Mouse (Mus musculus) CH12.LX (cell line): Measurements from ENCODE around the gene Slc24a3.

ENCODE experiments used
- BHLHE40 ChIP-seq: IDR thresholded peaks from 2 replicates; pipeline ENCODE4 v1.6.1; 2011; ENCODE audit warnings: mild to moderate bottlenecking, low read depth, low read length, improper control_type of control experiment
- CTCF ChIP-seq, 2 experiments: IDR thresholded peaks in 1 of 2; conservative IDR thresholded peaks in 1 of 2; 2 replicates each; pipeline ENCODE4 v1.5.1; 2011 to 2012; ENCODE audit warnings: low read depth in 2 of 2, low read length in 2 of 2, improper control_type of control experiment in 1 of 2, inconsistent platforms in 1 of 2, mild to moderate bottlenecking in 1 of 2, moderate library complexity in 1 of 2
- EP300 ChIP-seq: IDR thresholded peaks from 2 replicates; pipeline ENCODE4 v1.6.1; 2011; ENCODE audit warnings: low read length, improper control_type of control experiment
- KAT2A ChIP-seq: IDR thresholded peaks from 2 replicates; pipeline ENCODE4 v1.6.1; 2012; ENCODE audit warnings: low read length, improper control_type of control experiment, inconsistent platforms; ENCODE audit not compliant: insufficient replicate concordance
- MAFK ChIP-seq: IDR thresholded peaks from 2 replicates; pipeline ENCODE4 v1.6.1; 2011; ENCODE audit warnings: low read length, improper control_type of control experiment; ENCODE audit not compliant: insufficient replicate concordance
- MAX ChIP-seq: IDR thresholded peaks from 2 replicates; pipeline ENCODE4 v1.6.1; 2011; ENCODE audit warnings: low read length, improper control_type of control experiment
- POLR2A ChIP-seq: IDR thresholded peaks from 2 replicates; pipeline ENCODE4 v1.6.1; 2011; ENCODE audit warnings: low read depth, mild to moderate bottlenecking, improper control_type of control experiment, low read length
- USF1 ChIP-seq: IDR thresholded peaks from 2 replicates; pipeline ENCODE4 v1.6.1; 2014; ENCODE audit warnings: low read depth, mild to moderate bottlenecking, inconsistent platforms, low read length, improper control_type of control experiment
- ZNF384 ChIP-seq: IDR thresholded peaks from 2 replicates; pipeline ENCODE4 v1.6.1; 2012; ENCODE audit warnings: low read depth, low read length, improper control_type of control experiment, inconsistent platforms

- TF ChIP-seq USF1 (no peak), MAFK (no peak), EP300 (no peak), BHLHE40 (no peak), CTCF (conservative IDR thresholded peaks at IDR 0.05 in 1 of 2, IDR thresholded peaks at IDR 0.05 in 1 of 2; ENCODE audit: low read depth in 2 of 2, low read length in 2 of 2) (no peak), POLR2A (no peak), MAX (no peak), KAT2A (no peak), ZNF384 (no peak)
These were observed 28.5 kb downstream of the Slc24a3 start for GRCm38 (mm10) chr2:145196043-145196442.
